Mouse (Mus musculus): Measurements from ENCODE around the gene Olfr397. TPM values are rescaled to one million over a fixed set of nuclear protein-coding genes. Genes with fewer than 3 reads are reported as not detected.

The Olfr397 gene
- not detected for total RNA-seq (2022)

DNA sequence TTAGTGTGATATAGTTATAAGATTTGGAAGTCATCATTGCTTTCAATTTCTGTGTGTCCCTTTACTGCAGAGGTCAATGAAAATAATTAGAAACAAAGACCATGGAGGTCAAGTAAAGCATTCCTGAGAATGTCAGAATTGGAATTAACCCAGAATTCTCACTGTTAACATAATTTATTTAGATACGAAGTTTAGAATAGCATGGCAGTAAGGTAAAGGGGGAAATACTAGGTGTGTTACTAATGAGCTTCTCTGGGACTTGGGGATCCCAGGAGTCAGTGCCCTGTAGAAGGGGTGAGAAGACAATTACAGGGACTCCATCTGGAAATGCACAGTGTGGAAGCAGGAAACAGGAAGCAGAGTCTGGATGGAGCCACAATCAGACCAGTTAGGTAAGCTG, at the start of gene Olfr397:
Gene Olfr397 (plus strand): TSS at position 301 of the 400 bp plus-strand sequence.
- no peak for DNase-seq

- DNase-seq: no peak
Measured at GRCm38 (mm10) chr11:73936377-73936776, 24.2 kb upstream of the Olfr397 start, which contains the start of gene Olfr23. Olfr23 (plus strand) TSS chr11:73936677.

DNA sequence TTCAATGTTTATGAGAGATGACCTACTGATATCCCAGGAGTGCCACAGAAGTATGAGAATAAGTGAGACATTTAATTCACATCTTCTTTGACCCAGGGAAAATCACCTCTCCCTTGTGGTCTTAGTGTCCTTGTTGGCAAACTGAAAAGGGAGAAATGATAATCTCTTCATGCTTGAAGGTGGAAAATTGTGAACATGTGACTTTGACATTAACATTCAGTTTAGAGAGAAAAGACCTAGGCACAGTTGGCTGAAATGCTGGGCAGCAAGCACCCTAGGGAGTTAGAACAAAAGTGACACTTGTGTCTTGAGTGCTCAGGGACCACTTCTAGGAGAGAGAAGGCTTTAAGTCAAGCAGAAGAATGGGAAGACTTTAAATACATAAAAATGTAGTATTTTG, 29.7 kb downstream of the Olfr397 start, which contains the start of gene Olfr398:
Gene Olfr398 (minus strand): TSS at position 101 of the 400 bp plus-strand sequence.
- DNase-seq: no peak

GRCm38 (mm10) chr11:73993115-73993514, 32.5 kb downstream of the Olfr397 start:
- DNase-seq: no peak

Other genes starting within 250 kb of the Olfr397 start
- not detected for gene Olfr389, start 180.1 kb upstream of the Olfr397 start, total RNA-seq (2022)
- not detected for gene Olfr390, start 177.9 kb upstream of the Olfr397 start, total RNA-seq (2022)
- gene Olfr391-ps, start 157.8 kb upstream of the Olfr397 start, total RNA-seq (2022): not detected
- not detected for gene Olfr392, start 143.8 kb upstream of the Olfr397 start, total RNA-seq (2022)
- not detected for gene Olfr393, start 109.4 kb upstream of the Olfr397 start, total RNA-seq (2022)
- gene Olfr394, start 70.0 kb upstream of the Olfr397 start, total RNA-seq (2022): not detected
- gene Olfr395, start 51.5 kb upstream of the Olfr397 start, total RNA-seq (2022): not detected
- not detected for gene Olfr23, start 24.1 kb upstream of the Olfr397 start, total RNA-seq (2022)
- not detected for gene Olfr398, start 29.6 kb downstream of the Olfr397 start, total RNA-seq (2022)
- gene Olfr139, start 95.7 kb downstream of the Olfr397 start, total RNA-seq (2022): not detected
- not detected for gene Olfr399, start 95.8 kb downstream of the Olfr397 start, total RNA-seq (2022)
- gene Zfp616, start 109.1 kb downstream of the Olfr397 start, total RNA-seq (2022): not detected
- not detected for gene Olfr401, start 152.9 kb downstream of the Olfr397 start, total RNA-seq (2022)
- not detected for gene Olfr402, start 192.7 kb downstream of the Olfr397 start, total RNA-seq (2022)
- gene Olfr403, start 225.4 kb downstream of the Olfr397 start, total RNA-seq (2022): not detected

Data from adrenal gland, adult 8-10 months (tissue).